Mouse (Mus musculus) hindbrain, embryonic 15.5 days (tissue): ENCODE data around the gene Zfp408. TPM values are rescaled to one million over a fixed set of nuclear protein-coding genes. Genes with fewer than 3 reads are reported as not detected.
"Not testable (repeated sequence)": the region's sequence is repeated elsewhere in the genome, so short reads cannot be mapped to it uniquely, and the experiment has no call there.

Experiments
- ATAC-seq: fragments of 200-750 bp; cut with Nextera tagmentation; 2 replicates; pipeline ENCODE4 v1.8.0; 2017; ENCODE audit warnings: low read depth, moderate number of reproducible peaks, moderate TSS enrichment; ENCODE audit not compliant: low FRiP score
- H3K27ac ChIP-seq: fragments of 300-500 bp; sonication (generic); replicated peaks from 2 replicates; pipeline ENCODE4 v1.5.1; 2015; ENCODE audit warnings: mild to moderate bottlenecking, inconsistent platforms
- H3K27me3 ChIP-seq: fragments of 300-500 bp; sonication (generic); 2 replicates; pipeline ENCODE4 v1.6.1; 2015; ENCODE audit warnings: control low read depth, inconsistent platforms
- H3K36me3 ChIP-seq: fragments of 300-500 bp; sonication (generic); 2 replicates; pipeline ENCODE4 v1.6.1; 2015; ENCODE audit warnings: control low read depth, inconsistent platforms
- H3K4me1 ChIP-seq: fragments of 300-500 bp; sonication (generic); replicated peaks from 2 replicates; pipeline ENCODE4 v1.6.1; 2015; ENCODE audit warnings: control low read depth, inconsistent platforms
- H3K4me2 ChIP-seq: fragments of 300-500 bp; sonication (generic); 2 replicates; pipeline ENCODE4 v1.6.1; 2015; ENCODE audit warnings: moderate library complexity, mild to moderate bottlenecking, inconsistent platforms
- H3K4me3 ChIP-seq: fragments of 300-500 bp; sonication (generic); 2 replicates; pipeline ENCODE4 v1.5.1; 2015; ENCODE audit warnings: mild to moderate bottlenecking, inconsistent platforms
- H3K9ac ChIP-seq: fragments of 300-500 bp; sonication (generic); 2 replicates; pipeline ENCODE4 v1.6.1; 2015; ENCODE audit warnings: inconsistent platforms
- H3K9me3 ChIP-seq: fragments of 300-500 bp; sonication (generic); 2 replicates; pipeline ENCODE4 v1.6.1; 2016; ENCODE audit warnings: control low read depth, inconsistent platforms
- WGBS: fragments of 180-500 bp; shearing (Covaris S2); methylation state at CpG from one replicate; pipeline ENCODE4 v1.1.7; 2015; 5-methylcytosine and 5-hydroxymethylcytosine counted together
- polyA plus RNA-seq: library from polyadenylated mRNA; unstranded; fragments of >200 nt; fragmentation: Nextera tagmentation; extraction: Ambion mirVana; gene quantifications from 2 replicates; pipeline ENCODE4 v1.2.1, GENCODE M21; 2015

Gene Zfp408
- polyA plus RNA-seq, 1 experiment from 2014 or later = 13.4 TPM

- WGBS = 85% methylated on average over 5 of the region's 5 CpGs
- H3K4me3 ChIP-seq = no peak overlapping the region
- H3K36me3 ChIP-seq = no peaks in the 10 kb centered on the region
- H3K27ac ChIP-seq = no peak overlapping the region
- H3K4me2 ChIP-seq = no peak overlapping the region
- no peak for ATAC-seq
- H3K27me3 ChIP-seq = no peaks in the 10 kb centered on the region
- no peaks in the 10 kb centered on the region for H3K9me3 ChIP-seq
- no peaks in the 10 kb centered on the region for H3K4me1 ChIP-seq
- no peak overlapping the region for H3K9ac ChIP-seq
These were observed 17.3 kb downstream of the Zfp408 start for GRCm38 (mm10) chr2:91632316-91632715.

GRCm38 (mm10) chr2:91631826-91632225 lies 17.8 kb downstream of the Zfp408 start:
- Histone ChIP-seq H3K4me3 (no peak overlapping the region), H3K9ac (no peak overlapping the region), H3K27ac (no peak overlapping the region), H3K4me2 (no peak overlapping the region), H3K36me3 (no peaks in the 10 kb centered on the region), H3K27me3 (no peaks in the 10 kb centered on the region), H3K4me1 (no peaks in the 10 kb centered on the region), H3K9me3 (no peaks in the 10 kb centered on the region)
- no peak for ATAC-seq
- 88% methylated on average over 5 of the region's 5 CpGs for WGBS

GRCm38 (mm10) chr2:91630384-91630783 lies 19.2 kb downstream of the Zfp408 start:
- no peak for ATAC-seq
- WGBS = 93% methylated on average over 12 of the region's 12 CpGs
- no peak overlapping the region for H3K4me2 ChIP-seq
- no peak overlapping the region for H3K4me3 ChIP-seq
- H3K9ac ChIP-seq = no peak overlapping the region
- no peak overlapping the region for H3K27ac ChIP-seq
- no peaks in the 10 kb centered on the region for H3K27me3 ChIP-seq
- H3K9me3 ChIP-seq = no peaks in the 10 kb centered on the region
- no peaks in the 10 kb centered on the region for H3K36me3 ChIP-seq
- H3K4me1 ChIP-seq = no peaks in the 10 kb centered on the region

GRCm38 (mm10) chr2:91629682-91630081 lies 19.9 kb downstream of the Zfp408 start:
- WGBS = 89% methylated on average over 18 of the region's 18 CpGs
- Histone ChIP-seq H3K4me2 (no peak overlapping the region), H3K27me3 (no peaks in the 10 kb centered on the region), H3K9ac (no peak overlapping the region), H3K4me3 (no peak overlapping the region), H3K27ac (no peak overlapping the region), H3K36me3 (no peaks in the 10 kb centered on the region), H3K4me1 (no peaks in the 10 kb centered on the region), H3K9me3 (no peaks in the 10 kb centered on the region)
- ATAC-seq = no peak

- no peak overlapping the region for H3K27ac ChIP-seq
- ATAC-seq = no peak
- no peak overlapping the region for H3K9ac ChIP-seq
- peaks cover 4% of the 10 kb centered on the region; the same call in 1 of the 2 replicates for H3K36me3 ChIP-seq
- H3K4me1 ChIP-seq = no peaks in the 10 kb centered on the region
- H3K27me3 ChIP-seq = no peaks in the 10 kb centered on the region
- H3K4me2 ChIP-seq = no peak overlapping the region
- no peaks in the 10 kb centered on the region for H3K9me3 ChIP-seq
- no peak overlapping the region for H3K4me3 ChIP-seq
- 93% methylated on average over 8 of the region's 8 CpGs for WGBS
These were observed 21.4 kb downstream of the Zfp408 start for GRCm38 (mm10) chr2:91628171-91628570.

GRCm38 (mm10) chr2:91627486-91627885 lies 22.1 kb downstream of the Zfp408 start:
- no peaks in the 10 kb centered on the region for H3K27me3 ChIP-seq
- H3K36me3 ChIP-seq = peaks cover 9% of the 10 kb centered on the region
- H3K4me3 ChIP-seq = no peak overlapping the region
- H3K4me1 ChIP-seq = no peaks in the 10 kb centered on the region
- H3K4me2 ChIP-seq = no peak overlapping the region
- no peak for ATAC-seq
- WGBS = 77% methylated on average over 5 of the region's 5 CpGs
- H3K9ac ChIP-seq = no peak overlapping the region
- H3K9me3 ChIP-seq = no peaks in the 10 kb centered on the region
- no peak overlapping the region for H3K27ac ChIP-seq

- not testable (repeated sequence) for H3K9ac ChIP-seq, H3K9me3 ChIP-seq, ATAC-seq, H3K27me3 ChIP-seq, H3K4me1 ChIP-seq, H3K4me3 ChIP-seq, H3K27ac ChIP-seq, H3K4me2 ChIP-seq
- peaks cover 45% of the 10 kb centered on the region for H3K36me3 ChIP-seq
- 93% methylated on average over 7 of the region's 7 CpGs for WGBS
These were observed 26.2 kb downstream of the Zfp408 start for GRCm38 (mm10) chr2:91623366-91623765.

GRCm38 (mm10) chr2:91622356-91622755 lies 27.2 kb downstream of the Zfp408 start:
- Histone ChIP-seq H3K4me3 (no peak overlapping the region), H3K36me3 (peaks cover 55% of the 10 kb centered on the region), H3K9ac (no peak overlapping the region), H3K9me3 (no peaks in the 10 kb centered on the region), H3K4me1 (no peaks in the 10 kb centered on the region), H3K4me2 (no peak overlapping the region), H3K27me3 (no peaks in the 10 kb centered on the region), H3K27ac (no peak overlapping the region)
- ATAC-seq = no peak
- WGBS = 92% methylated on average over 5 of the region's 5 CpGs

GRCm38 (mm10) chr2:91609370-91609769 lies 40.2 kb downstream of the Zfp408 start:
- not testable (repeated sequence) for H3K27ac ChIP-seq, H3K4me1 ChIP-seq, H3K4me2 ChIP-seq, H3K9ac ChIP-seq, H3K4me3 ChIP-seq, H3K27me3 ChIP-seq, H3K9me3 ChIP-seq, ATAC-seq
- peaks cover 64% of the 10 kb centered on the region for H3K36me3 ChIP-seq

GRCm38 (mm10) chr2:91602389-91602788 lies 47.2 kb downstream of the Zfp408 start:
- Histone ChIP-seq H3K9ac (no peak overlapping the region), H3K36me3 (peaks cover 77% of the 10 kb centered on the region), H3K27ac (no peak overlapping the region), H3K4me1 (no peaks in the 10 kb centered on the region), H3K27me3 (no peaks in the 10 kb centered on the region), H3K4me3 (no peak overlapping the region), H3K9me3 (no peaks in the 10 kb centered on the region), H3K4me2 (no peak overlapping the region)
- WGBS = 94% methylated on average over 4 of the region's 4 CpGs
- no peak for ATAC-seq

- Histone ChIP-seq H3K4me1 (no peaks in the 10 kb centered on the region), H3K9me3 (no peaks in the 10 kb centered on the region), H3K27ac (no peak overlapping the region), H3K36me3 (peaks cover 78% of the 10 kb centered on the region), H3K4me2 (no peak overlapping the region), H3K27me3 (no peaks in the 10 kb centered on the region), H3K4me3 (no peak overlapping the region), H3K9ac (no peak overlapping the region)
- over 99% methylated on average over 4 of the region's 4 CpGs for WGBS
- no peak for ATAC-seq
These were observed 49.1 kb downstream of the Zfp408 start for GRCm38 (mm10) chr2:91600475-91600874.
